Mouse (Mus musculus) hindbrain, embryonic 12.5 days (tissue): ENCODE results near the gene Sstr1. TPM values are rescaled to one million over a fixed set of nuclear protein-coding genes. Genes with fewer than 3 reads are reported as not detected.

Source experiments
- ATAC-seq: fragments of 200-750 bp; cut with Nextera tagmentation; 2 replicates; pipeline ENCODE4 v1.8.0; 2017; ENCODE audit warnings: moderate TSS enrichment; ENCODE audit not compliant: low FRiP score
- H3K27ac ChIP-seq: fragments of 300-500 bp; sonication (generic); 2 replicates; pipeline ENCODE4 v1.5.1; 2016; ENCODE audit warnings: mild to moderate bottlenecking
- H3K27me3 ChIP-seq: fragments of 300-500 bp; sonication (generic); 2 replicates; pipeline ENCODE4 v1.6.1; 2016; ENCODE audit warnings: mild to moderate bottlenecking
- H3K36me3 ChIP-seq: fragments of 300-500 bp; sonication (generic); 2 replicates; pipeline ENCODE4 v1.6.1; 2016; ENCODE audit warnings: mild to moderate bottlenecking
- H3K4me1 ChIP-seq: fragments of 300-500 bp; sonication (generic); 2 replicates; pipeline ENCODE4 v1.6.1; 2016
- H3K4me2 ChIP-seq: fragments of 300-500 bp; sonication (generic); replicated peaks from 2 replicates; pipeline ENCODE4 v1.6.1; 2016; ENCODE audit warnings: mild to moderate bottlenecking
- H3K4me3 ChIP-seq: fragments of 300-500 bp; sonication (generic); 2 replicates; pipeline ENCODE4 v1.5.1; 2016; ENCODE audit warnings: mild to moderate bottlenecking
- H3K9ac ChIP-seq: fragments of 300-500 bp; sonication (generic); 2 replicates; pipeline ENCODE4 v1.6.1; 2016; ENCODE audit warnings: mild to moderate bottlenecking, moderate library complexity
- H3K9me3 ChIP-seq: fragments of 300-500 bp; sonication (generic); replicated peaks from 2 replicates; pipeline ENCODE4 v1.6.1; 2016; ENCODE audit warnings: mild to moderate bottlenecking
- WGBS: fragments of 180-500 bp; shearing (Covaris S2); methylation state at CpG from one replicate; pipeline ENCODE4 v1.1.7; 2016; 5-methylcytosine and 5-hydroxymethylcytosine counted together
- polyA plus RNA-seq: library from polyadenylated mRNA; unstranded; fragments of >200 nt; fragmentation: Nextera tagmentation; extraction: Ambion mirVana; gene quantifications from 2 replicates; pipeline ENCODE4 v1.2.1, GENCODE M21; 2016

Gene Sstr1
- 1.5 and 1.8 TPM in 2 replicates for polyA plus RNA-seq

DNA sequence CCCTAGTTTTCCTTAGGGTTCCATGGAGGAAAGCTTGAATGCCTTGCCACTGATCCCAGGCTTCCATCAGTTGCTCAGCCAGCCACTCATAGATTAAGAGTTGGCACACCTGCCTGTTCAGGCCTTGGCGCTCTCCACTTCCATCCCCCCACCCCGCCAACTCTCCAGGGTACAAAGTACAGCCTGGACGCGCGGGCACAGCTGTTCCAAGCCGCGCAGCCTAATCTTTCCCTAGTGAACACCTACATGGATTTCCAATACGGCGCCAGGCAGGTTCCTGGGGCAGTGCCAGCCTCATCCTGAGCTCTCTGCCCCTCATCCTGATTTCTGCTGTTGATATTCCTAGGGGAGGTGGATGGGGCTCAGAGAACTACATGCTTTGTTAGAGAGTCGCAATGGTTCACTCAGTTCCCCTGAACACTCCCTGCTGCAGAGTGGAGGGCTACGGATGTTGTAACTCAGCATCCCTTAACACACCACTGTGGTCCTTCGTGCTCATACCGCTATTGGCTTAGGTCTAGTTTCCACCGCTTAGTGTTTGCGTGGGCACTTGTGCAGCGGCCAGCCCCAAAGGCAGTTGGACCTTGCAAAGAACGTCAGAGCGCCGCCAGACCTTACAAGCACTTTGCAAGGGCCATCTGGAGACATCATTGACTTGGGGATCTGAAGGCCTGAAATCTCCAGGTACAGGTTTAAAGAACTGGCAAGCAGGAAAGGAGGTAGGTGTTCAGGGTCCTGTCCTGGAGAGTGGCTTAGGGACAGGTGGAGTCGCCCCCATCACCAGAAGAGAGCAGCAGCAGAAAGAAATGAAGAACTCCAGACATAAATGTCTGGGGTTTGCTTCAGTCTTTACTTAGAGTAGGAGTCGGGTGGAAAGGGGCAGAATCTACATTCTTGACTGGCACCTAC, at the start of gene Sstr1:
Sstr1 (plus strand) TSS at position 610 of the 909 bp plus-strand sequence.
- H3K27me3 ChIP-seq, result peaks cover 57% of the 10 kb centered on the region
- no peak for ATAC-seq
- H3K36me3 ChIP-seq, result no peaks in the 10 kb centered on the region
- H3K4me2 ChIP-seq, result peak within 1 kb of the TSS; percentile 86
- H3K9me3 ChIP-seq, result no peaks in the 10 kb centered on the region
- H3K27ac ChIP-seq, result no peak within 1 kb of the TSS
- 12% methylated on average over 21 of the region's 21 CpGs for WGBS
- peak within 1 kb of the TSS; percentile 51 for H3K4me3 ChIP-seq
- H3K9ac ChIP-seq, result peak within 1 kb of the TSS; percentile 32
- peaks cover 39% of the 10 kb centered on the region for H3K4me1 ChIP-seq

DNA sequence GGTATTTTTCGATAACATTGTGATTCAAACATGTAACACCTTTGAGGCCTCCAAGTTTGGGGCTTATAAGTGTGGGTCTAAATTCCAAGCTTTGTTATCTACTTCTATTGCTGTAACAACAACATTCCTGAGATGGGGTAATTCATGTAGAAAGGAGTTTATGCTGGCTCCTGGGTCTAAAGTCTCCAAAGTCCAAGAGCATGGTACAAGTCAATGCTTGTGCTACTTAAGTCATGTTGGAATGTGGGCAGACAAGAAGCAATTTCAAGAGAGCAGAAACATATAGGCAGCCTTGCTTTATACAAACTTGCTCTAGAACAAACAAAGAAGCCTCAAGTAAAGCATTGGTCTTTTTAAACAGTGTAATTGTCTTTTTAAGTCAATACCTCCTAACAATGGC, 12.8 kb upstream of the Sstr1 start:
- Histone ChIP-seq H3K27ac (no peak overlapping the region), H3K9ac (no peak overlapping the region), H3K9me3 (no peaks in the 10 kb centered on the region), H3K27me3 (no peaks in the 10 kb centered on the region), H3K4me2 (no peak overlapping the region), H3K36me3 (no peaks in the 10 kb centered on the region), H3K4me3 (no peak overlapping the region), H3K4me1 (no peaks in the 10 kb centered on the region)
- 94% methylated on average over 1 of the region's 1 CpGs for WGBS
- no peak for ATAC-seq

DNA sequence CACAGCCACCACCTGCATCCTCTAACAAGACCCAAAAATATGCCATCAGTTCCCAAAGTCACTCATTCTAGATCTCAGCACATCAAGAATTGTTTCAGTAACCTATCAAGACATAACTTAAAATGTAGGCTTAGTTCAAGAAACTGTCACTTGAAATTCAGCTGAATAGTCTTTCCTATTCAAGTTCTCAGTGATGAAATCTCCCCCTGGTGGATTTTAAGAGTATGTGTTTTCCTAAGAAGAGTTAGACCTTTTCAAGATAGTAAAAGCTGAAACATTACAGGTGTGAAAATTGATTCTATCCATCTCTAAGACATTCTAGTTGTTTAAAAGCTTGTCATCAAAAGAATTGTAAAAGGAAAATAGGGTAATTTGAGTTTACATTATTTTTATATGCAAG, 10.4 kb upstream of the Sstr1 start:
- H3K27ac ChIP-seq, result no peak overlapping the region

DNA sequence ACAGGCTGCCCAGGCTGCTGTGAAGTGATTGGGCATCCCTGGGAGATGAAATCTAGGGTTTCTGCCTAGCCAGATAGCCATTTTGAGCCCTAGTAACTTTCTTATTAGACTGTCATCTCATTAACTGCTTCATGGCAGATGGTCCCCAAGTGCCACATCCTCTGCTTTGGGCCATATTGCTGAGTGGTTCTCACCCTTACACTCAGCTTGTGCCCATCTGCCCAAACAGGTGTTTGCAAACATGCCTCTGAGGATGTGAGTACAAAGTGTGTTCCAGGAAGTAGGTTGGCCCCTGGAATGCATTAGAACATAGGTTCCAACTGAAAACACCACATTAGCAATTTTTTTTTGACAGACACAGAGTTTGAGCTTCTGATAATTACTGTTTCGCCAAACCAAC, 3.6 kb upstream of the Sstr1 start:
- no peaks in the 10 kb centered on the region for H3K36me3 ChIP-seq
- WGBS, result 89% methylated on average over 1 of the region's 1 CpGs
- ATAC-seq, result no peak
- H3K9ac ChIP-seq, result no peak overlapping the region
- peaks cover 30% of the 10 kb centered on the region for H3K27me3 ChIP-seq
- peaks cover 23% of the 10 kb centered on the region for H3K4me1 ChIP-seq
- no peak overlapping the region for H3K27ac ChIP-seq
- H3K4me2 ChIP-seq, result no peak overlapping the region
- no peaks in the 10 kb centered on the region for H3K9me3 ChIP-seq
- H3K4me3 ChIP-seq, result no peak overlapping the region

More for the DNA sequence above, 10.4 kb upstream of the Sstr1 start:
- Histone ChIP-seq H3K36me3 (no peaks in the 10 kb centered on the region), H3K4me2 (no peak overlapping the region), H3K4me3 (no peak overlapping the region), H3K4me1 (no peaks in the 10 kb centered on the region), H3K27me3 (no peaks in the 10 kb centered on the region), H3K9me3 (no peaks in the 10 kb centered on the region), H3K9ac (no peak overlapping the region)
- no peak for ATAC-seq

DNA sequence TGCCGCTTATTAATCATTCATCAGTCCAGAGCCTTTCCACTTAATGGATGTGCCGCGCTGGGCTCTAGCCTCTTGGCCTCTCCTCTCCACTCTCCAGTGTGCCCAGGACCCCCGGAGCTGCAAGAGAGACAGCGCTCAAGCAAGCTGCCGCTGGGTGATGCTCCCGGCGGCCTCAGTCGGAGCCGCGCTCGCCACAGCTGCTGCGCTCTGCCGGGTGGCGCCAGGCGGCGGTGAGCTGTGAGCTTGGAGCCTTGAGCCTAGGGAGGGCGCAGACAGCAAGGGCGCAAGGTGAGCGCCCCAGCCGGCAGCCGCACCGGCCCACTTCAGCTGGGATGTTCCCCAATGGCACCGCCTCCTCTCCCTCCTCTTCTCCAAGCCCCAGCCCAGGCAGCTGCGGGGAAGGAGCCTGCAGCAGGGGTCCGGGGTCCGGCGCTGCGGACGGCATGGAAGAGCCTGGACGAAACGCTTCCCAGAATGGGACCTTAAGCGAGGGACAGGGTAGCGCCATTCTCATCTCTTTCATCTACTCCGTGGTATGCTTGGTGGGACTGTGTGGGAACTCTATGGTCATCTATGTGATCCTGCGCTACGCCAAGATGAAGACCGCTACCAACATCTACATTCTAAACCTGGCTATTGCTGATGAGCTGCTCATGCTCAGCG, 820 bp downstream of the Sstr1 start:
- Histone ChIP-seq H3K4me3 (peak overlapping the region; percentile 51), H3K36me3 (no peaks in the 10 kb centered on the region), H3K9me3 (no peaks in the 10 kb centered on the region), H3K9ac (peak overlapping the region; percentile 32), H3K4me1 (peaks cover 39% of the 10 kb centered on the region), H3K4me2 (peak overlapping the region; percentile 86), H3K27me3 (peaks cover 57% of the 10 kb centered on the region), H3K27ac (no peak overlapping the region)
- ATAC-seq, result peak; percentile 73
- WGBS, result under 1% methylated on average over 38 of the region's 39 CpGs

DNA sequence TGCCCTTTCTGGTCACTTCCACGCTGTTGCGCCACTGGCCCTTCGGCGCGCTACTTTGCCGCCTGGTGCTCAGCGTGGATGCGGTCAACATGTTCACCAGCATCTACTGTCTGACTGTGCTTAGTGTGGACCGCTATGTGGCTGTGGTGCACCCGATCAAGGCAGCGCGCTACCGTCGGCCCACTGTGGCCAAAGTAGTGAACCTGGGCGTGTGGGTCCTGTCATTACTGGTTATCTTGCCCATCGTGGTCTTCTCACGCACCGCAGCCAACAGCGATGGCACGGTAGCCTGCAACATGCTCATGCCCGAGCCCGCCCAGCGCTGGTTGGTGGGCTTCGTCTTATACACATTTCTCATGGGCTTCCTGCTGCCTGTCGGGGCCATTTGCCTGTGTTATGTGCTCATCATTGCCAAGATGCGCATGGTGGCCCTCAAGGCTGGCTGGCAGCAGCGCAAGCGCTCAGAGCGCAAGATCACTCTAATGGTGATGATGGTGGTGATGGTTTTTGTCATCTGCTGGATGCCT, 1.4 kb downstream of the Sstr1 start:
- peak; percentile 38; the same call in 1 of the 2 replicates for ATAC-seq
- Histone ChIP-seq H3K27me3 (peaks cover 53% of the 10 kb centered on the region), H3K9ac (0 out of 2 replicates have a peak overlapping the region, but pooled peaks have one; percentile 32), H3K4me2 (peak overlapping the region; percentile 86), H3K9me3 (no peaks in the 10 kb centered on the region), H3K27ac (no peak overlapping the region), H3K4me3 (peak overlapping the region; percentile 51), H3K4me1 (peaks cover 39% of the 10 kb centered on the region), H3K36me3 (no peaks in the 10 kb centered on the region)
- WGBS, result 2% methylated on average over 29 of the region's 29 CpGs

DNA sequence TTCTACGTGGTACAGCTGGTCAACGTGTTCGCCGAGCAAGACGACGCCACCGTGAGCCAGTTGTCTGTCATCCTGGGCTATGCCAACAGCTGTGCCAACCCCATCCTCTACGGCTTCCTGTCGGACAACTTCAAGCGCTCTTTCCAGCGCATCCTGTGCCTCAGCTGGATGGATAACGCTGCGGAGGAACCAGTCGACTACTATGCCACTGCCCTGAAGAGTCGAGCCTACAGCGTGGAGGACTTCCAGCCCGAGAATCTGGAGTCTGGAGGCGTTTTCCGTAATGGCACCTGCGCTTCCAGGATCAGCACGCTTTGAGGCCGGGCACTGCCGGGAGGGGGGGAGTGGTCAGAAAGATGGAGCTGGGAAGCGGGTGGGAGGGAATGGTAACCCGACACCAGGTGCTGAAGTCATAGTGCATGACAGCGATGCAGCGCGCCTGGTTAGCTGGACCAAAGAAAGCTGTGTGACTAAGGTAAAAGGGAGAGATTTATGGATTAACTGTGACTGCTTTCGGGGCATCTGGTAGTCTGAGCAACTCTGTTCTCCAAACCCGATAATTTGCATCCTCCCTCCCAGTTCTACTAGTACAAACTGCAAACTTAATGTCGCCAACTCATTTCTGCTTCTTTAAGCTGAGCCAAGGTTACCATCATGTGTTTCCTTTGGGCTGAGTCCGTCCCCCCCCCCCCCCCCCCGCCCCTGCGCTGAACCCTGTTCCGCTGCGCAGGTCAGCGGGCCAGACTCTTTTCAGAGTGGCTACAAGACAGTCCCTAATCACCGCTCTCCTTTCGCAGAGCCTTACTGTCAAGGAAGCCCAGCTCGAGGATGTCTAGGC, 2.1 kb downstream of the Sstr1 start:
- ATAC-seq, result peak; percentile 62; the same call in 1 of the 2 replicates
- Histone ChIP-seq H3K4me2 (peak overlapping the region; percentile 86), H3K9ac (0 out of 2 replicates have a peak overlapping the region, but pooled peaks have one; percentile 32), H3K27me3 (peaks cover 53% of the 10 kb centered on the region), H3K4me1 (peaks cover 39% of the 10 kb centered on the region), H3K27ac (no peak overlapping the region), H3K36me3 (no peaks in the 10 kb centered on the region), H3K4me3 (peak overlapping the region; percentile 51), H3K9me3 (no peaks in the 10 kb centered on the region)
- under 1% methylated on average over 40 of the region's 40 CpGs for WGBS

DNA sequence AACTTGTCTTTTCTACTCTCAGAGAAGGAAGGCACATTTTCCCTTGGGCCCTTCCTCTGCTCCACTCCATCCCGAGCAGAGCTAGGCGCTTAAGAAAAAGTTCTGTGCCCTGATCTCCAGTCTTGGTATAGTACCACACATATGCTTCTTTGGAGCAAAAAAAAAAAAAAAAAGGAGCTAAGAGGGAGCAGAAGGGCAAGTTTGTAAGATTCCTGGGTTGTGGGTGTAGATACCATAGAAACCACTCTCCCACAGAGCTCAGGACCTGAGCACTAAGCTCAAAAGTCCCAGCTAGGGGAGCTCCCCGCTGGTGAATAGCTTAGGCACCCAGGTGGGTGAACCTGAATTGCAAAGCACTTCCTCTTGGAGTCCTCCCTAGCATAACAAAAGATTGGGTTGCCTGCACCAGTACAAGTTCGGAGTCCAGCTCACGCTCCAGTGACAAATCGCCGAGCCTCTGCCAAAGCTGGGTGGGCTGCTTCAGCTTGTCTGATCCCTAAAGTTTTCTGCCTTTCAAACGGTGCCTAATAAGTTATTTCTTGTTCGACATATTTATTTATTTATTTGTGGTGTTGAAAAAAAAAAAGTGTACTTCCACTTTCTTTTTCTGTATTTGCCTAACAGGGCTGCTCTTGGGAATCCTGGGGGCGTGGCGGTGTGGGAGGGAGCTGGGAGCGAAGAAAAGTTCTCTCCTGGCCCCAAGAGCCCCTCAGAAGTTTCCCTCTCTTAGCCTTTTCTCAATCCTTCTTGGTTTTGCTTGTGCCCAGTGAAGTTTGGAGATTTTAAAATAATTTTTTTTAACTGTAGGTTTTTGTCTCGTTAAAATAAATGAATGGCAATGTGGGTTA, 2.9 kb downstream of the Sstr1 start:
- H3K9me3 ChIP-seq, result no peaks in the 10 kb centered on the region
- no peak for ATAC-seq
- no peaks in the 10 kb centered on the region for H3K36me3 ChIP-seq
- peaks cover 53% of the 10 kb centered on the region for H3K27me3 ChIP-seq
- peaks cover 39% of the 10 kb centered on the region for H3K4me1 ChIP-seq
- H3K4me3 ChIP-seq, result peak overlapping the region; percentile 51
- no peak overlapping the region for H3K27ac ChIP-seq
- whole genome bisulfite sequencing, result 3% methylated on average over 13 of the region's 13 CpGs
- no peak overlapping the region for H3K9ac ChIP-seq
- H3K4me2 ChIP-seq, result peak overlapping the region; percentile 86

DNA sequence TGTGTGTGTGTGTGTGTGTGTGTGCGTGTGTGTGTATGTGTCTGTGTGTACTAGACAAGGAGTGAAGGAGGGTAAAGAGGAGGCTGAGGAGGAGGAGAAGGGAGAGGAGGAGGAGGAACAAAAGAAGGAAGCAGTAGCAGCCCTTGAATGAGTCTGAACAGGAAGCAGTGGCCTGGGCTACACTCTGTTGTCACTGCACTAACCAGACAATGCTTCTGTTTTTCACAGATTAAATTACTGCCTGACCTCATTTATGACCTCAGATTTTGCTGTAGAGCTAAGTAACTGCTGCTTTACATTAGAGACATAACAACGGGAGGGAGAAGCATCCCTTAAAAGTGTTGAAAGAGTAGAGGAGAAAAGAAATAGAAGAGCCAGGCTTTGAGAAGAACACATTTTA, 4.6 kb downstream of the Sstr1 start:
- peaks cover 44% of the 10 kb centered on the region for H3K27me3 ChIP-seq
- H3K4me2 ChIP-seq, result no peak overlapping the region
- no peak overlapping the region for H3K27ac ChIP-seq
- H3K9me3 ChIP-seq, result no peaks in the 10 kb centered on the region
- H3K4me1 ChIP-seq, result peaks cover 33% of the 10 kb centered on the region
- H3K36me3 ChIP-seq, result no peaks in the 10 kb centered on the region
- no peak overlapping the region for H3K9ac ChIP-seq
- no peak overlapping the region for H3K4me3 ChIP-seq
- no peak for ATAC-seq
- WGBS, result 46% methylated on average over 2 of the region's 2 CpGs

DNA sequence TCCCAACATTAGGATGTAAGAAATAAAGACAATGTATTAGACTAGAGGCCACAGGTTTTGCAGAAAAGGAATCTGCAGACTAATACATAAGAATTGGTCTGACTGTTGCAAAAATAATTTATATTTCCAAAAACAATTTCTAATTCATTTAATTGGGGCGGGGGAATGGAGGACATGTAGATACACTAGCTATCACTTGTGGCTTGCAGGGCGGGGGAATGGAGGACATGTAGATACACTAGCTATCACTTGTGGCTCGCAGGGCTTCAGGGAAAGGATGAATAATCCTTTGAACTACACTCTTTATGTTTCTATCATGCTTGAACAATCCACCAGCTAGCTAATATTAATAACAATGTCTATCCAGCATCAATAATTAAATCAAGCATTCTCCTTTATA, 7.5 kb downstream of the Sstr1 start:
- H3K9me3 ChIP-seq, result no peaks in the 10 kb centered on the region
- no peak overlapping the region for H3K9ac ChIP-seq
- no peak for ATAC-seq
- H3K4me2 ChIP-seq, result no peak overlapping the region
- H3K27ac ChIP-seq, result no peak overlapping the region
- no peaks in the 10 kb centered on the region for H3K36me3 ChIP-seq
- no peak overlapping the region for H3K4me3 ChIP-seq
- WGBS, result 86% methylated on average over 3 of the region's 3 CpGs
- H3K4me1 ChIP-seq, result peaks cover 4% of the 10 kb centered on the region
- H3K27me3 ChIP-seq, result peaks cover 16% of the 10 kb centered on the region

DNA sequence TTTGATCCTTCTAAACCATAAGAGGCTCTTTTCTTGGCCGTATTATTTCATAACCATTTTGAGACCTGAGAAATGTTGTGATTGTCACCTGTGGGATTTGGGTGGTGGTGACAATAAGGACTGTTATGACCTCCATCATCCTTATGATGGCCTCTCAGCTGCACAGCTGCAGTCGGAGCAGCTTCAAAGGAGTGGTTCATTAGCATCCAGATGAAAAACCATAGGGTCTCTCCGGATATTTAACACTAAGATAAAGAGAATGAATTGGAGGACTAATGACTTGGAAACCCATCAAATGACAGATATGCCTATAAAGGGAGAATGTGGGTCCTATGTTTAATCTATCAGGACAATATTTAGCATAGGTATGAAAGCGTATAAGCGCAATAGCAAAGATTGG, 14.1 kb downstream of the Sstr1 start:
- Histone ChIP-seq H3K4me1 (no peaks in the 10 kb centered on the region), H3K9ac (no peak overlapping the region), H3K36me3 (no peaks in the 10 kb centered on the region), H3K27me3 (no peaks in the 10 kb centered on the region), H3K27ac (no peak overlapping the region), H3K4me3 (no peak overlapping the region), H3K4me2 (no peak overlapping the region), H3K9me3 (no peaks in the 10 kb centered on the region)
- no peak for ATAC-seq
- whole genome bisulfite sequencing, result 84% methylated on average over 5 of the region's 5 CpGs
